Mouse (Mus musculus) thymus, adult 2 months (tissue): ENCODE data around the gene P4ha1. TPM values are rescaled to one million over a fixed set of nuclear protein-coding genes. Genes with fewer than 3 reads are reported as not detected.
"Not testable (repeated sequence)": the region's sequence is repeated elsewhere in the genome, so short reads cannot be mapped to it uniquely, and the experiment has no call there.

Experiments used
- DNase-seq: peaks from one replicate; pipeline ENCODE4 v3.0.0; 2021
- H3K27ac ChIP-seq: fragments of 200-500 bp; 2 replicates; pipeline ENCODE4 v1.5.1; 2012; ENCODE audit warnings: low read length, control low read depth; ENCODE audit not compliant: control insufficient read depth, insufficient read depth
- H3K27me3 ChIP-seq: fragments of 200-500 bp; 2 replicates; pipeline ENCODE4 v1.6.1; 2012; ENCODE audit warnings: mild to moderate bottlenecking, low read length, moderate library complexity, mixed read lengths; ENCODE audit not compliant: control insufficient read depth, insufficient read depth
- H3K36me3 ChIP-seq: fragments of 200-500 bp; 2 replicates; pipeline ENCODE4 v1.6.1; 2012; ENCODE audit warnings: mild to moderate bottlenecking, low read length, moderate library complexity; ENCODE audit not compliant: control insufficient read depth, insufficient read depth
- H3K4me1 ChIP-seq: fragments of 200-500 bp; replicated peaks from 2 replicates; pipeline ENCODE4 v1.6.1; 2012; ENCODE audit warnings: low read length; ENCODE audit not compliant: control insufficient read depth, insufficient read depth
- H3K4me3 ChIP-seq: fragments of 200-500 bp; 2 replicates; pipeline ENCODE4 v1.5.1; 2012; ENCODE audit warnings: mild to moderate bottlenecking, low read length, control low read depth, moderate library complexity; ENCODE audit not compliant: control insufficient read depth, insufficient read depth
- CTCF ChIP-seq: fragments of 200-500 bp; IDR thresholded peaks from 2 replicates; pipeline ENCODE4 v1.5.1; 2012; ENCODE audit warnings: mild to moderate bottlenecking, control low read depth, low read length, moderate library complexity, borderline replicate concordance; ENCODE audit not compliant: control insufficient read depth, poor library complexity, insufficient read depth; ENCODE audit errors: extremely low read depth
- POLR2A ChIP-seq: fragments of 200-500 bp; IDR thresholded peaks from 2 replicates; pipeline ENCODE4 v1.6.1; 2012; ENCODE audit warnings: mild to moderate bottlenecking, low read length, control low read depth, moderate library complexity; ENCODE audit not compliant: control insufficient read depth, poor library complexity, insufficient read depth; ENCODE audit errors: extremely low read depth
- WGBS: fragments of 180-500 bp; shearing (Covaris S2); methylation state at CpG from one replicate; pipeline ENCODE4 v1.1.7; 2018; 5-methylcytosine and 5-hydroxymethylcytosine counted together
- polyA plus RNA-seq: library from polyadenylated mRNA; depleted of rRNA; stranded (reverse); fragments of >200 nt; gene quantifications from 2 replicates; pipeline ENCODE4 v1.2.3, GENCODE M21; 2012

P4ha1 gene
- polyA plus RNA-seq, 1 experiment, result 11.0 TPM

GRCm38 (mm10) chr10:59295241-59295811 is 27.8 kb upstream of the P4ha1 start:
- peak; percentile 79 for DNase-seq
- WGBS, result 47% methylated on average over 8 of the region's 8 CpGs
- Histone ChIP-seq H3K27me3 (no peaks in the 10 kb centered on the region), H3K4me3 (no peak overlapping the region), H3K4me1 (no peaks in the 10 kb centered on the region), H3K36me3 (no peaks in the 10 kb centered on the region), H3K27ac (no peak overlapping the region)
- TF ChIP-seq POLR2A (no peak), CTCF (peak; percentile 87)

GRCm38 (mm10) chr10:59296261-59296660 is 26.8 kb upstream of the P4ha1 start:
- Histone ChIP-seq H3K4me3 (no peak overlapping the region), H3K27ac (no peak overlapping the region), H3K4me1 (no peaks in the 10 kb centered on the region), H3K36me3 (no peaks in the 10 kb centered on the region), H3K27me3 (no peaks in the 10 kb centered on the region)
- peak; percentile 73 for DNase-seq
- 45% methylated on average over 5 of the region's 5 CpGs for WGBS
- no peak for TF ChIP-seq POLR2A
- peak; percentile 85; the same call in 1 of the 2 replicates for TF ChIP-seq CTCF

GRCm38 (mm10) chr10:59302671-59303070 is 20.4 kb upstream of the P4ha1 start:
- H3K36me3 ChIP-seq, H3K4me3 ChIP-seq, H3K27ac ChIP-seq, H3K27me3 ChIP-seq, DNase-seq, H3K4me1 ChIP-seq: not testable (repeated sequence)
- WGBS, result 94% methylated on average over 12 of the region's 12 CpGs

- Histone ChIP-seq H3K27ac (no peak overlapping the region), H3K36me3 (no peaks in the 10 kb centered on the region), H3K4me3 (no peak overlapping the region), H3K4me1 (no peaks in the 10 kb centered on the region), H3K27me3 (no peaks in the 10 kb centered on the region)
- 35% methylated on average over 3 of the region's 3 CpGs for WGBS
- TF ChIP-seq CTCF, result no peak
- TF ChIP-seq POLR2A, result no peak
- DNase-seq, result peak; percentile 54
Measured at GRCm38 (mm10) chr10:59308993-59309715, 13.9 kb upstream of the P4ha1 start.

GRCm38 (mm10) chr10:59310124-59310523 is 13.0 kb upstream of the P4ha1 start:
- H3K36me3 ChIP-seq, result no peaks in the 10 kb centered on the region
- H3K4me3 ChIP-seq, result no peak overlapping the region
- WGBS, result 36% methylated on average over 2 of the region's 2 CpGs
- no peaks in the 10 kb centered on the region for H3K27me3 ChIP-seq
- TF ChIP-seq CTCF (no peak), POLR2A (no peak)
- H3K4me1 ChIP-seq, result no peaks in the 10 kb centered on the region
- DNase-seq, result no peak
- no peak overlapping the region for H3K27ac ChIP-seq

GRCm38 (mm10) chr10:59310691-59311457 is 12.2 kb upstream of the P4ha1 start:
- TF ChIP-seq CTCF (no peak), POLR2A (no peak)
- no peak for DNase-seq
- no peak overlapping the region for H3K27ac ChIP-seq
- 84% methylated on average over 6 of the region's 6 CpGs for WGBS
- no peaks in the 10 kb centered on the region for H3K36me3 ChIP-seq
- no peak overlapping the region for H3K4me3 ChIP-seq
- no peaks in the 10 kb centered on the region for H3K4me1 ChIP-seq
- no peaks in the 10 kb centered on the region for H3K27me3 ChIP-seq

GRCm38 (mm10) chr10:59311881-59312280 is 11.2 kb upstream of the P4ha1 start:
- no peaks in the 10 kb centered on the region for H3K27me3 ChIP-seq

More at GRCm38 (mm10) chr10:59311881-59312280, 11.2 kb upstream of the P4ha1 start:
- no peaks in the 10 kb centered on the region for H3K4me1 ChIP-seq
- WGBS, result 97% methylated on average over 5 of the region's 5 CpGs
- DNase-seq, result no peak
- H3K4me3 ChIP-seq, result no peak overlapping the region
- no peaks in the 10 kb centered on the region for H3K36me3 ChIP-seq
- H3K27ac ChIP-seq, result no peak overlapping the region
- TF ChIP-seq CTCF (no peak), POLR2A (no peak)
